Mouse (Mus musculus): Measurements from ENCODE around the gene Gba. TPM values are rescaled to one million over a fixed set of nuclear protein-coding genes. Genes with fewer than 3 reads are reported as not detected.
A peak's percentile ranks its signal among the peaks of the same experiment; 100 is the strongest.
"Not testable (repeated sequence)": the region's sequence is repeated elsewhere in the genome, so short reads cannot be mapped to it uniquely, and the experiment has no call there.

The Gba gene
- total RNA-seq (2022): 10 to 100 TPM; 62.1 to 75.2 (median 68.5) TPM

- DNase-seq (ENCODE audit: low spot score in 2 of 2): peak; percentile 81 to 88
These were observed at the start of gene Gba for GRCm38 (mm10) chr3:89202253-89203141. Gba (plus strand) TSS chr3:89202928.

- no peak for DNase-seq (ENCODE audit: low spot score in 2 of 2)
These were observed 45.8 kb upstream of the Gba start for GRCm38 (mm10) chr3:89156951-89157350.

GRCm38 (mm10) chr3:89158651-89159050 lies 44.1 kb upstream of the Gba start:
- DNase-seq (ENCODE audit: low spot score in 2 of 2): no peak

- no peak for DNase-seq (ENCODE audit: low spot score in 2 of 2)
These were observed 43.5 kb upstream of the Gba start for GRCm38 (mm10) chr3:89159211-89159610.

- no peak for DNase-seq (ENCODE audit: low spot score in 2 of 2)
These were observed 42.9 kb upstream of the Gba start, which contains the start of gene Hcn3 for GRCm38 (mm10) chr3:89159616-89160344. Hcn3 (minus strand) TSS chr3:89160196.

GRCm38 (mm10) chr3:89161207-89161606 lies 41.5 kb upstream of the Gba start:
- DNase-seq (ENCODE audit: low spot score in 2 of 2): not testable (repeated sequence)

GRCm38 (mm10) chr3:89161786-89162185 lies 40.9 kb upstream of the Gba start:
- DNase-seq (ENCODE audit: low spot score in 2 of 2): no peak

- no peak for DNase-seq (ENCODE audit: low spot score in 2 of 2)
These were observed 39.6 kb upstream of the Gba start for GRCm38 (mm10) chr3:89163123-89163522.

GRCm38 (mm10) chr3:89163643-89164245 lies 39.0 kb upstream of the Gba start:
- no peak for DNase-seq (ENCODE audit: low spot score in 2 of 2)

- DNase-seq (ENCODE audit: low spot score in 2 of 2): peak; percentile 91
These were observed 38.0 kb upstream of the Gba start, which contains the start of gene Clk2 for GRCm38 (mm10) chr3:89164506-89165267. Clk2 (plus strand) TSS chr3:89164795.

- DNase-seq (ENCODE audit: low spot score in 2 of 2): no peak
These were observed 37.4 kb upstream of the Gba start for GRCm38 (mm10) chr3:89165268-89165870.

- no peak for DNase-seq (ENCODE audit: low spot score in 2 of 2)
These were observed 35.8 kb upstream of the Gba start for GRCm38 (mm10) chr3:89166945-89167344.

- DNase-seq (ENCODE audit: low spot score in 2 of 2): no peak
These were observed 27.9 kb upstream of the Gba start for GRCm38 (mm10) chr3:89174844-89175243.

- DNase-seq (ENCODE audit: low spot score in 2 of 2): no peak
These were observed 27.2 kb upstream of the Gba start for GRCm38 (mm10) chr3:89175544-89175943.

GRCm38 (mm10) chr3:89176421-89176820 lies 26.3 kb upstream of the Gba start:
- no peak for DNase-seq (ENCODE audit: low spot score in 2 of 2)

GRCm38 (mm10) chr3:89177242-89178106 lies 25.3 kb upstream of the Gba start, which contains the start of gene Scamp3:
Scamp3 (plus strand) TSS chr3:89177473.
- peak; percentile 90 for DNase-seq (ENCODE audit: low spot score in 2 of 2)

- no peak for DNase-seq (ENCODE audit: low spot score in 2 of 2)
These were observed 24.7 kb upstream of the Gba start for GRCm38 (mm10) chr3:89178107-89178385.

- no peak for DNase-seq (ENCODE audit: low spot score in 2 of 2)
These were observed 23.7 kb upstream of the Gba start for GRCm38 (mm10) chr3:89179056-89179455.

GRCm38 (mm10) chr3:89181749-89182500 lies 20.8 kb upstream of the Gba start:
- no peak for DNase-seq (ENCODE audit: low spot score in 2 of 2)

All from layer of hippocampus, adult 8-10 months (tissue).